Mouse (Mus musculus) lung, adult 2 months (tissue): ENCODE results near the gene Shisal2a.
"Not testable (repeated sequence)": the region's sequence is repeated elsewhere in the genome, so short reads cannot be mapped to it uniquely, and the experiment has no call there.

Experiments used
- CTCF ChIP-seq: fragments of 200-500 bp; IDR thresholded peaks from 2 replicates; pipeline ENCODE4 v1.5.1; 2011; ENCODE audit warnings: mild to moderate bottlenecking, low read length, control low read depth; ENCODE audit not compliant: insufficient read depth
- POLR2A ChIP-seq: fragments of 200-500 bp; IDR thresholded peaks from 2 replicates; pipeline ENCODE4 v1.6.1; 2011; ENCODE audit warnings: low read depth, mild to moderate bottlenecking, control low read depth, low read length, borderline replicate concordance; ENCODE audit errors: extremely low read depth

DNA sequence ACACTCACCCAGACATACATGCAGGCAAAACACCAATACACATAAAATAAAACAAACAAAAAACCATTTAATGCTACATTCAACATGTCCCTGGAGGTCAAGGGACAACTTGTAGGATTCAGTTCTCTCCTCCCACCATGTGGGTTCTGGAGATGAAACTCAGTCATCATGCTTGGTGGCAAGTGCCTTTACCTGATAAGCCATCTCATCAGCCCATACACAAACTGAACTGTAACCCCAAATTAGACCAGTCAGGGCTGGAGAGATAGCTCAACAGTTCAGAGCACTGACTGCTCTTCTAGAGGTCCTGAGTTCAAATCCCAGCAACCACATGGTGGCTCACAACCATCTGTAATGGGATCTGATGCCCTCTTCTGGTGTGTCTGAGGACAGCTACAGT is 29.6 kb downstream of the Shisal2a start:
- TF ChIP-seq CTCF, POLR2A: not testable (repeated sequence)
